Mouse (Mus musculus) CH12.LX (cell line): ENCODE measurements around the gene Slc25a36.

Experiments
- CTCF ChIP-seq, 2 experiments: IDR thresholded peaks in 1 of 2; conservative IDR thresholded peaks in 1 of 2; 2 replicates each; pipeline ENCODE4 v1.5.1; 2011 to 2012; ENCODE audit warnings: low read depth in 2 of 2, low read length in 2 of 2, improper control_type of control experiment in 1 of 2, inconsistent platforms in 1 of 2, mild to moderate bottlenecking in 1 of 2, moderate library complexity in 1 of 2
- POLR2A ChIP-seq: IDR thresholded peaks from 2 replicates; pipeline ENCODE4 v1.6.1; 2011; ENCODE audit warnings: low read depth, mild to moderate bottlenecking, improper control_type of control experiment, low read length
- UBTF ChIP-seq: IDR thresholded peaks from 2 replicates; pipeline ENCODE4 v1.6.1; 2012; ENCODE audit warnings: low read depth, mild to moderate bottlenecking, inconsistent platforms, low read length, improper control_type of control experiment, moderate library complexity

GRCm38 (mm10) chr9:97114271-97114670 is 3.3 kb upstream of the Slc25a36 start:
- TF ChIP-seq POLR2A (no peak), UBTF (no peak), CTCF (conservative IDR thresholded peaks at IDR 0.05 in 1 of 2, IDR thresholded peaks at IDR 0.05 in 1 of 2; ENCODE audit: low read depth in 2 of 2, low read length in 2 of 2) (no peak)
